Mouse (Mus musculus): ENCODE data around the gene Wdr91. TPM values are rescaled to one million over a fixed set of nuclear protein-coding genes. Genes with fewer than 3 reads are reported as not detected.

Wdr91 gene
- polyA plus RNA-seq (2014; fragmentation: Illumina TruSeq; extraction: RNeasy Lipid Tissue Mini Kit (QIAGEN cat#74804); ENCODE audit: low read depth, low replicate concordance): 8.0 TPM

DNA sequence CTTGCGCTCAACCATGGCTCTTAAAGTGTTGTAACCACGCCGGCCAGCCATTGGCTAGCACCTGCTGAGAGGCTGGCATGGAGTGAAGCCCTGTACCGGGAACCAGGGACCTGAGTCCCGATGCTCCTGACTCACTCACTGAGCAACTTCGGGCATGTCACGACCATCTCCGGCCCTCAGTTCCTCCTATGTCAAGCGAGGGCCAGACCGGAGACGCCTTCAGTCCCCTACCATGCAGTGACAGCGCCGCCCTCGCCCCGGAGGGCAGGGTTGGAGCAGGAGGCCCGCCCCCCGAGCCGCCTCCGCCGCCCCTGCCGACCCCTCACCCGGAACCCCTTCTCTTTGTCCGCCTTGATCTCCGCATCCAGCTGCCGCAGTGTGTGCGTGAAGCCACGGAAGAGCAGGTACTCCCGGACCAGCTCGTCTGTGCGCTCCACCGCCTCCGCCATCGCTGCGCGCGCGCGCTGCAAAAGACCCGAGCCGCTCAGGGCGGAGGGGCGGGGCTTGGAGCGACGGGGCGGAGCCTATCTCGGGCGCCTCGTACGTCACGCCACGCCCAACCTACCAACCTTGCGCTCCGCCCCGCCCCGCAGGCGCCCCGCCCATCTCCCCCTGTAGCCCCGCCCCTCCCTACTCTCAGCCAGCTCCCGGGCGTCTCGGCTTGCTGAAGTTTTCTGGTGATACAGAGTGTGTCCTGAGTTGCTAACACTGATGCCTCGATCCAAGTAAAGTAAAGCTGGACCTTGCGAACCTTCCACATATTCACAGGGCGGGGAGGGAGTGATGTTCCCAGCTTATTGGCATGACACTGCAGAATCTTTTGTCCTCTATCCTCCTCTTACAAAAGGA is at the start of gene Wdr91:
Gene Wdr91 (minus strand): TSS at position 506 of the 849 bp plus-strand sequence.

DNA sequence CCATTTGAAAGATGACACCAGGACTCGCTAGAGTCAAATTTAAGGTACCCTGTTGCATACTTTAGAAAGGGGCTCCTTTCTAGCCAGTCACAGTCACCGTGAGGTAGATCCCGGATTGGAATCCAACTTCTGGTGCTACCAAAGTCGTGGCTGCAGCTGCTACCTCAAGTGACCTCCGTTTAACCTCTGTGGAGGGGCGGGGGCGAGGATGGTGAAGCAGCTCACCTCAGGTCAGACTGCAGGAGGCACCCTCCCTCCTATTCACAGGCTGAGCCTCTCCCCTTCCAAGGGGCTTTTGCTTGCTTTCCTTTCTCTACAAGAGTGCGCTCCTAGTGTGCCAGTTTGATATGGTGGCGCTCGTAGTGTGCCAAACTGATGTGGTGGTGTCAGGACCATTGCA is 9.3 kb upstream of the Wdr91 start, which contains the start of gene Stra8:
Gene Stra8 (plus strand): TSS at position 208 of the 400 bp plus-strand sequence.

GRCm38 (mm10) chr6:34877509-34878321 is 33.0 kb downstream of the Wdr91 start, which contains the start of gene Cyren:
TSS of gene Cyren (minus strand) at chr6:34878060.

DNA sequence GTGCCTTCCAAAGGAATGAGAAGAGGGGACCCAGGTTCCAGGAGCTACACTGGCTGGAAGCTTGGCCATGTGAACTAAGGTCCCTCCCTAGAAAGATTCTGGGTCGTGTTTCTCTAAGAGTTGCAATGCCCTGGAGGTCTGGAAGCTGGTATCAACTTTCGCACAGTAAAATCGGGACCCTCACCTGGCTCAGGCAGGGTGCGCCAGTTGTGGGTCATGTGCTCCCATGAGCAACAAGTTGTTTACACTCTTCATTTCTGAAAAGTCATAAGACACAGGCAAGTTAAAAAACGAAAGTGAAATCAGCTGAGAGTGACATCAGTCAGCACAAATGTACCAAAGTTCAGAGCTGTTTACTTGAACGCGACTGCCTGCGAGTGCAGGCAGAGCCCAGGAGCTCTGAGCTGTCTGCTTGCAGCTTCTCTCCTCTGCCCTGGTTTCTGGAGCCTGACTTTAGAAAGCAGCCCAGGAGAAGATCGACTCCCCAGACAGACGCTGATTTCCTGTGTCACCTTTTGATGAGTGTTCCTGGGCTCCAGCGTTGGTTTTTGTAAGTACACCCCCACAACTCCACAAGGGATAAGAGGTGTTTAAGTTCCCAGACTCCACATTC is 47.8 kb downstream of the Wdr91 start, which contains the start of gene Tmem140:
Gene Tmem140 (plus strand): TSS at position 356 of the 613 bp plus-strand sequence.

Other genes with a start within 250 kb of the Wdr91 start
- gene Agbl3, start 130.4 kb downstream of the Wdr91 start, polyA plus RNA-seq (2014; fragmentation: Illumina TruSeq; extraction: RNeasy Lipid Tissue Mini Kit (QIAGEN cat#74804); ENCODE audit: low read depth, low replicate concordance): 52.9 TPM
- gene Tmem140, start 47.7 kb downstream of the Wdr91 start, polyA plus RNA-seq (2014; fragmentation: Illumina TruSeq; extraction: RNeasy Lipid Tissue Mini Kit (QIAGEN cat#74804); ENCODE audit: low read depth, low replicate concordance): 33.5 TPM
- 0.73 TPM for gene Cyren, start 32.8 kb downstream of the Wdr91 start, polyA plus RNA-seq (2014; fragmentation: Illumina TruSeq; extraction: RNeasy Lipid Tissue Mini Kit (QIAGEN cat#74804); ENCODE audit: low read depth, low replicate concordance)
- not detected for gene Stra8, start 9.3 kb upstream of the Wdr91 start, polyA plus RNA-seq (2014; fragmentation: Illumina TruSeq; extraction: RNeasy Lipid Tissue Mini Kit (QIAGEN cat#74804); ENCODE audit: low read depth, low replicate concordance)
- gene Slc23a4, start 77.5 kb upstream of the Wdr91 start, polyA plus RNA-seq (2014; fragmentation: Illumina TruSeq; extraction: RNeasy Lipid Tissue Mini Kit (QIAGEN cat#74804); ENCODE audit: low read depth, low replicate concordance): not detected
- gene Cnot4, start 222.8 kb upstream of the Wdr91 start, polyA plus RNA-seq (2014; fragmentation: Illumina TruSeq; extraction: RNeasy Lipid Tissue Mini Kit (QIAGEN cat#74804); ENCODE audit: low read depth, low replicate concordance): 29.0 TPM

Measured in kidney, adult 10 weeks (tissue).